Mouse (Mus musculus) E14TG2a.4 (cell line): ENCODE data around the gene Adamts13.

Experiments
- H3K27me3 ChIP-seq: 2 replicates; pipeline ENCODE4 v1.6.1; 2014; ENCODE audit warnings: low read length, control low read depth; ENCODE audit not compliant: insufficient read depth
- H3K36me3 ChIP-seq: 2 replicates; pipeline ENCODE4 v1.6.1; 2014; ENCODE audit warnings: low read length, control low read depth; ENCODE audit not compliant: insufficient read depth
- H3K4me1 ChIP-seq: replicated peaks from 2 replicates; pipeline ENCODE4 v1.6.1; 2014; ENCODE audit warnings: low read depth, low read length, control low read depth
- H3K4me3 ChIP-seq: replicated peaks from 2 replicates; pipeline ENCODE4 v1.5.1; 2014; ENCODE audit warnings: mild to moderate bottlenecking, low read length
- H3K9me3 ChIP-seq: 2 replicates; pipeline ENCODE4 v1.6.1; 2014; ENCODE audit warnings: low read length, control low read depth
- CTCF ChIP-seq: conservative IDR thresholded peaks from 2 replicates; pipeline ENCODE4 v1.5.1; 2014; ENCODE audit warnings: low read length
- NANOG ChIP-seq: IDR thresholded peaks from 2 replicates; pipeline ENCODE4 v1.6.1; 2014; ENCODE audit warnings: borderline replicate concordance, low read length, mixed read lengths
- POU5F1 ChIP-seq: IDR thresholded peaks from 2 replicates; pipeline ENCODE4 v1.6.1; 2014; ENCODE audit warnings: low read length, borderline replicate concordance

The Adamts13 gene

DNA sequence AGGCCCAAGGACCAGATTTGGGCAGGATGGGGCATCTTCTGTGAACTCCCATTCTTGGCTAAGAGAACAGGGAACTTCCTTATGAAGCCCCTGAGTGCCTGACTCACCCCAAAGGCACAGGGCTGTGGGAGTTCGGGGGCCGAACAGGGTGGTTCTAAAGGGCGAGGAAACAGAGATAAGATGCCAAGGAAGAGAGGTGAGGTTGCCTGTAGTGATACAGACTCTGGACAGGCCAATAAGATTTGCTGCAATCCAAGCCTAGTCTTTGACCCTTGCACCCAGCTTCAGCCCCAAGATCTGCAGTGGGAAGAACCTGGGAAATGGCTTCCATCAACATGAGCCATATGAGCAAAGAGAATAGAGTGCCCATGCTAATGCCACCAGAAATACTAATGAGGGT is 30.0 kb upstream of the Adamts13 start:
- Histone ChIP-seq H3K4me1 (0 out of 2 replicates have a peak, but pooled peaks cover 10% of the 10 kb centered on the region), H3K9me3 (no peaks in the 10 kb centered on the region), H3K27me3 (peaks cover 14% of the 10 kb centered on the region), H3K4me3 (no peak overlapping the region), H3K36me3 (no peaks in the 10 kb centered on the region)
- TF ChIP-seq NANOG = no peak

DNA sequence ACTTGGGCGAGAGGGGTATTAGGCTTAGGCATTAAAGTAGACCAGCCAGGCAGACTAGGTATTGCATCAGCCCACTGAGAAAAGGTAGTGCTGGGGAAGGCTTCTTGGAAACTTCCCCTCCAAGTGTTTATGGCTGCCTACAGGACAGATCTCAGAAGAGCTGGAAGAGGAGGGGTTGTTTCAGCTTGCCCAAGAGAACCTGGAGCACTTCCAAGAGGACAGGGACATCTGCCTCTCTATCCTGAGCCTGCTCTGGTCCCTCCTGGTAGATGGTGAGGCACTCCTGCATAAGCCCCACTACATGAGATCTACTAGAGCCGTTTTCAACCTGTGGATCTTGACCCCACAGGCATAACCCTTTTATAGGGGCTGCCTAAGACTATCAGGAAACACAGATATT is 22.8 kb upstream of the Adamts13 start:
- Histone ChIP-seq H3K36me3 (peaks cover 58% of the 10 kb centered on the region), H3K4me3 (no peak overlapping the region), H3K27me3 (peaks cover 8% of the 10 kb centered on the region), H3K9me3 (no peaks in the 10 kb centered on the region), H3K4me1 (peaks cover 28% of the 10 kb centered on the region)
- TF ChIP-seq NANOG (no peak), POU5F1 (no peak), CTCF (no peak)

DNA sequence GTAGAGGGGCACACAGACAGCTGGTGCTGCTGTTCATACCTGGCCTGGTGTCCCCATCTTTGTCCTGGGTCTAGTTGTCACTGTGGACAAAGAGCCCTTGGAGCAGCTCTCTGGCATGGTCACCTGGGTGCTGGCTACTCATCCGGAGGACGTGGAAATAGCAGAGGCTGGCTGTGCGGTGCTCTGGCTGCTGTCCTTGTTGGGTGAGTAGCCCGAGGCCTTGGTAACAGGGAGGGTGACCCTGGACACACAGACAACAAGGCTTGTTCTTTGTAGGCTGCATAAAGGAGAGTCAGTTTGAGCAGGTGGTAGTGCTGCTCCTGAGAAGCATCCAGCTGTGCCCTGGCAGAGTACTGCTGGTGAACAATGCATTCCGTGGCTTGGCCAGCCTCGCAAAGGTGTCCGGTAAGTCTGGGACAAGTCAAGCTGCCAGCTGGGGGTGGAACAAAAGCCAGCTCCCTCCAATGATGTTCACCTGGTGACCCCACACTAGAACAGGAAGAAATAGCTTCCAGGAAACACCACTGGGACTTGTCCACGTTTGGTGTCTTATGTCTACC is 21.8 kb upstream of the Adamts13 start:
- no peak overlapping the region for H3K4me3 ChIP-seq
- H3K4me1 ChIP-seq = peaks cover 28% of the 10 kb centered on the region
- TF ChIP-seq NANOG (no peak), CTCF (no peak), POU5F1 (no peak)
- 0 out of 2 replicates have a peak, but pooled peaks cover 2% of the 10 kb centered on the region for H3K27me3 ChIP-seq
- peaks cover 69% of the 10 kb centered on the region for H3K36me3 ChIP-seq
- H3K9me3 ChIP-seq = no peaks in the 10 kb centered on the region

DNA sequence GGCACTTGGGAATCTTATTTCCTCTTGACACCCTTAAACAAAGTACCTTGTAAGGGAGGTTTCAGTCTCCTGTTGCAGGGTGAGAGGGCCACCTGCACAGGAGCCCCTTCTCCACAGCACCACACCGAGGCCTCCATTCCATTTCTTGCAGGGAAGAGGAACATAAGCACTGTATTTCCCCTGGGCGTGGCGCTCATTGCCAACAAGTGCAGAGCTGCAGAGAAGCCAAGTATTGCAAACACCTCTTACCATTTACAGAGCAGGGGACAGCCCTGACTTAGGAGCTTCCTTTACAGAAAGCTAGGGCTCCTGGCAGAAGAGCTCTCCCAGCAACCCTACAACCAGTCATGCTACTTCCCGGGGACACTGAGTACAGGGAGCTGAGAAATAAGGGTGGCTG is 21.0 kb upstream of the Adamts13 start:
- Histone ChIP-seq H3K4me3 (no peak overlapping the region), H3K9me3 (no peaks in the 10 kb centered on the region), H3K27me3 (no peaks in the 10 kb centered on the region), H3K4me1 (peaks cover 27% of the 10 kb centered on the region), H3K36me3 (peaks cover 76% of the 10 kb centered on the region)
- TF ChIP-seq CTCF (no peak), POU5F1 (no peak), NANOG (no peak)

DNA sequence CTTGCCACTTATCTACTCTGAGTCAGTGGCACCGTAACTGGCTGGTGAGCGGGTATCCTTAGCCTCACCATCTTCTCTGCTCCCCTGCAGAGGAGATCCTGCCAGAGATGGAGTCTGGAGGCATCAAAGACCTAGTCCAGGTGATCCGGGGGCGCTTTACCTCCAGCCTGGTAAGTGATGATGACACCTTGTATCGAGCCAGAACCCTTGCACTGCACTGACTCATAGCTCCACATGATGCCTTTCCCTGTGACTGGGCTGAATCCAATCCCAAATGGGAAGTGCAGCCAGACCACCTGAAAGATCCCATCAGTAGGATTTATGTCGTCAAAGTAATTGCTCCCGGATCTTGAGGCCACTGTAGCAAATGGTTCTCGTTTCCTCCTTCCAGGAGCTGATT is 20.4 kb upstream of the Adamts13 start:
- Histone ChIP-seq H3K9me3 (no peaks in the 10 kb centered on the region), H3K4me1 (peaks cover 20% of the 10 kb centered on the region), H3K36me3 (peaks cover 83% of the 10 kb centered on the region), H3K4me3 (no peak overlapping the region), H3K27me3 (no peaks in the 10 kb centered on the region)
- no peak for TF ChIP-seq CTCF
- TF ChIP-seq POU5F1 = no peak
- TF ChIP-seq NANOG = no peak

DNA sequence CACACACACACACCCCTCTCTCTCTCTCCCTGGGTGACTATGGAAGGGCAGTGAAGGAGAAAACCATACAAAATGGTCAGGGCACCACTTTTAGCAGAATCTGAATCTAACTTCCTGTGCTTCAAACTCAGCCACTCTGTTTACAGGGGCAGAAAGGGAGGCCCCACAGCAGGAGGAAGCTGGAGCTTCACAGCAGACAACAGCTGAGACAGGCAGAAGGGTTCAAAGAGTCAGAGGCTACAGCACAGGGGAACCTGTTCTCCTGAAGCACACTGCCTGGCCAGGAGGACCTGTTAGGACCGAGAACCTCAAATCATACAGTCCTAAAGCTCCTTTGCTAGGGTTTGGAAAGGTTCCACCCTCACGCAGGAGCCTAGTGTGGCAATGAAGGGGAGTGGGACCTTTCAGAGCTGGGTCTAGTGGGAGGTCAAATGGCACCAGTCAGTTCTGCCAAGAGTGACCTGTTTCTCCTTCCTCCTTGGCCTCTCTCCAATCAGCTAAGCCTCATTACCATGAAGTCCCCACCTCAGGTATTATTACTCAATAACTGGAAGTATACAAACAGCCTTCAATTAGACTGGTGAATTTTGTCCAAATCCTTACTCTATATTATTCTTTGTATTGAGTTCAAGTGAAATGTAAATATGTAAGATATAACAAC is 18.4 kb upstream of the Adamts13 start:
- no peaks in the 10 kb centered on the region for H3K9me3 ChIP-seq
- H3K4me1 ChIP-seq = peaks cover 2% of the 10 kb centered on the region; the same call in 1 of the 2 replicates
- TF ChIP-seq POU5F1 (no peak), CTCF (no peak), NANOG (no peak)
- peaks cover 97% of the 10 kb centered on the region for H3K36me3 ChIP-seq
- H3K4me3 ChIP-seq = no peak overlapping the region
- H3K27me3 ChIP-seq = no peaks in the 10 kb centered on the region

DNA sequence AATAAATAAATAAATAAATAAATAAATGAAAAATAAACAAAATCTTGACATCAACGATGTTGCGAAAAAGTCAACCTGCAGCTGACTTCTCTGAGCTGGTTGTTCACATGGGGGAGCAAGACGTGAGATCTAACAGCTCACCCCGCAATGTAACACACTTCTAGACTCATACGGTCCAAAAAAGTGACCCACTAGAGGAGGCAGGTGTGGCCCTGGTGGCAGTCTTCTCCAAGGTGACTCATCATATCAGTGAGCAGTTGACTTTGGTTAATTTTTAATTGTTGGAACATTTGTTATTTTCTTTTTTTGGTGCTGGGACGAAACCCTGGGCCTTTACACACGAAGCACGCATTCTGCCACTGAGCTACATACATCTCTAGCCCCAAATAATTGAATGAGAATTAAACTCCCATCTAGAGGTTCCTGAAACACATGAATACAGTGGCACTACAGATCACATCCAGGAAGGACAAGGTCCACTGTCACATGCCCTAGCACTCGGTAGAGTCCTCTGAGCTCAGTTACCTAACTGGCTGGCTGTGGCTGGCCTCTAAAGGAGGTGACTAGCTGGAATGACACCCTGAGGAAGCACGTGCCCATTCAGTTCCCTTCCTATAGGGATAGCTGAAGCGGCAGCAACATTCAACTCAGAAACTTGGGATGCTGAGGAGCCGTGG is 16.3 kb upstream of the Adamts13 start:
- no peak overlapping the region for H3K4me3 ChIP-seq
- no peaks in the 10 kb centered on the region for H3K27me3 ChIP-seq
- no peak for TF ChIP-seq CTCF
- TF ChIP-seq NANOG = no peak
- TF ChIP-seq POU5F1 = no peak
- peaks cover 12% of the 10 kb centered on the region for H3K4me1 ChIP-seq
- no peaks in the 10 kb centered on the region for H3K9me3 ChIP-seq
- peaks cover 97% of the 10 kb centered on the region for H3K36me3 ChIP-seq

DNA sequence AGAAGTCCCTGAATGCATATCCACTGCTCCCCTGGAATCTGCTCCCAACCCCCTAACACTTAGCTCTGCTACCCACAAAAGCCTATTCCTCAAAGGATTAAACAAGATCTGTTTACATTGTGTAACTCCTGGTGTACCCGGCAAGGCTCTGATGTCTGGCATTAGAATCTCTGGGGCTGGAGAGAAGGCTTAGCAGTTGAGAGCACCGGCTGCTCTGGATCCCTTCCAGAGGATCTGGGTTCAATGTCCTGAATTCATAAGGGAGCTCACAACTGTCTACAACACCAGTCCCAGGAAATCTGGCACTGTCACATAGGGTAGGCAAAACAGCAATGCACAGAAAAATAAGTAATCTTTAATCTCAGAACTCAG is 15.7 kb upstream of the Adamts13 start:
- no peaks in the 10 kb centered on the region for H3K9me3 ChIP-seq
- H3K27me3 ChIP-seq = no peaks in the 10 kb centered on the region
- TF ChIP-seq CTCF (no peak), POU5F1 (no peak), NANOG (no peak)
- H3K4me1 ChIP-seq = peaks cover 18% of the 10 kb centered on the region
- H3K36me3 ChIP-seq = peaks cover 97% of the 10 kb centered on the region
- no peak overlapping the region for H3K4me3 ChIP-seq

DNA sequence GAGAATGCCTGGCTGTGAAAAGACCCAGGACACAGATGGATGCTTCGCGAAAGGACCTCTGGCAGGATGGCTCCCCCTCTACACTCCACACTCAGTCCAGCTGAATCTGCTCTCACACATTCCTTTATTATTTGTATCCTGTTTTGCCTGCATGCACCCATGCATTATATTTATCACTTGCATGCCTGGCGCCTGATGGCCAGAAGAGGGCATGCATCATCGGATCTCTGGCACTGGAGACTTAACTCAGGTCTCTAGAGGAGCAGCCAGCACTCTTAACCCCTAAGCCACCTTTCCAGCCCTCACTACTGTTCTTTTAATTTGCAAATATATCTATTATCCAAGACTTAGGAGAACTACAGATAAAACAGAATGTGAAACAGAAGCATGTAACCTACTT is 12.5 kb upstream of the Adamts13 start:
- Histone ChIP-seq H3K9me3 (no peaks in the 10 kb centered on the region), H3K27me3 (no peaks in the 10 kb centered on the region), H3K4me1 (peaks cover 39% of the 10 kb centered on the region), H3K36me3 (peaks cover 71% of the 10 kb centered on the region), H3K4me3 (no peak overlapping the region)
- TF ChIP-seq CTCF (no peak; the same call in 1 of the 2 replicates), POU5F1 (no peak), NANOG (no peak)
